Mouse (Mus musculus) limb, embryonic 12.5 days (tissue): ENCODE data around the gene Sestd1. TPM values are rescaled to one million over a fixed set of nuclear protein-coding genes. Genes with fewer than 3 reads are reported as not detected.

Source experiments
- ATAC-seq: fragments of 200-750 bp; cut with Nextera tagmentation; 2 replicates; pipeline ENCODE4 v1.8.0; 2017; ENCODE audit warnings: low read depth, moderate TSS enrichment; ENCODE audit not compliant: insufficient number of reproducible peaks, insufficient read depth, low FRiP score, low TSS enrichment
- H3K27ac ChIP-seq: fragments of 300-500 bp; sonication (generic); 2 replicates; pipeline ENCODE4 v1.5.1; 2016; ENCODE audit warnings: mild to moderate bottlenecking, moderate library complexity
- H3K27me3 ChIP-seq: fragments of 300-500 bp; sonication (generic); 2 replicates; pipeline ENCODE4 v1.6.1; 2016; ENCODE audit warnings: mild to moderate bottlenecking, moderate library complexity
- H3K36me3 ChIP-seq: fragments of 300-500 bp; sonication (generic); 2 replicates; pipeline ENCODE4 v1.6.1; 2016; ENCODE audit warnings: mild to moderate bottlenecking, moderate library complexity
- H3K4me1 ChIP-seq: fragments of 300-500 bp; sonication (generic); replicated peaks from 2 replicates; pipeline ENCODE4 v1.6.1; 2016
- H3K4me2 ChIP-seq: fragments of 300-500 bp; sonication (generic); 2 replicates; pipeline ENCODE4 v1.6.1; 2016; ENCODE audit warnings: mild to moderate bottlenecking, moderate library complexity
- H3K4me3 ChIP-seq: fragments of 300-500 bp; sonication (generic); replicated peaks from 2 replicates; pipeline ENCODE4 v1.5.1; 2016; ENCODE audit warnings: mild to moderate bottlenecking
- H3K9ac ChIP-seq: fragments of 300-500 bp; sonication (generic); replicated peaks from 2 replicates; pipeline ENCODE4 v1.6.1; 2016; ENCODE audit warnings: mild to moderate bottlenecking, moderate library complexity
- H3K9me3 ChIP-seq: fragments of 300-500 bp; sonication (generic); 2 replicates; pipeline ENCODE4 v1.6.1; 2016; ENCODE audit warnings: mild to moderate bottlenecking, moderate library complexity
- WGBS: fragments of 180-500 bp; shearing (Covaris S2); methylation state at CpG from one replicate; pipeline ENCODE4 v1.1.7; 2016; 5-methylcytosine and 5-hydroxymethylcytosine counted together
- polyA plus RNA-seq: library from polyadenylated mRNA; unstranded; fragments of >200 nt; fragmentation: Nextera tagmentation; extraction: Ambion mirVana; gene quantifications from 2 replicates; pipeline ENCODE4 v1.2.1, GENCODE M21; 2016

Gene Sestd1
- polyA plus RNA-seq, 1 experiment from 2014 or later: 25.1 TPM

- no peaks in the 10 kb centered on the region for H3K36me3 ChIP-seq
- 73% methylated on average over 6 of the region's 6 CpGs for WGBS
- no peak overlapping the region for H3K4me2 ChIP-seq
- peaks cover 7% of the 10 kb centered on the region; the same call in 1 of the 2 replicates for H3K4me1 ChIP-seq
- H3K27me3 ChIP-seq: no peaks in the 10 kb centered on the region
- ATAC-seq: no peak
- no peak overlapping the region for H3K9ac ChIP-seq
- no peak overlapping the region for H3K27ac ChIP-seq
- H3K9me3 ChIP-seq: no peaks in the 10 kb centered on the region
- H3K4me3 ChIP-seq: no peak overlapping the region
These were observed 22.4 kb upstream of the Sestd1 start for GRCm38 (mm10) chr2:77302655-77303348.

- 73% methylated on average over 9 of the region's 9 CpGs for WGBS
- Histone ChIP-seq H3K4me3 (no peak overlapping the region), H3K4me2 (no peak overlapping the region), H3K4me1 (peaks cover 6% of the 10 kb centered on the region; the same call in 1 of the 2 replicates), H3K27ac (no peak overlapping the region), H3K9me3 (no peaks in the 10 kb centered on the region), H3K36me3 (no peaks in the 10 kb centered on the region), H3K27me3 (no peaks in the 10 kb centered on the region), H3K9ac (no peak overlapping the region)
- ATAC-seq: no peak
These were observed 21.4 kb upstream of the Sestd1 start for GRCm38 (mm10) chr2:77301687-77302389.

GRCm38 (mm10) chr2:77289701-77290100, 9.3 kb upstream of the Sestd1 start:
- no peaks in the 10 kb centered on the region for H3K27me3 ChIP-seq
- no peak overlapping the region for H3K4me2 ChIP-seq
- H3K27ac ChIP-seq: no peak overlapping the region
- no peak overlapping the region for H3K9ac ChIP-seq
- no peaks in the 10 kb centered on the region for H3K36me3 ChIP-seq
- H3K4me3 ChIP-seq: no peak overlapping the region
- no peak for ATAC-seq
- WGBS: 70% methylated on average over 6 of the region's 6 CpGs
- H3K9me3 ChIP-seq: no peaks in the 10 kb centered on the region
- 0 out of 2 replicates have a peak, but pooled peaks cover 7% of the 10 kb centered on the region for H3K4me1 ChIP-seq

- 24% methylated on average over 2 of the region's 2 CpGs for WGBS
- Histone ChIP-seq H3K4me3 (no peak overlapping the region), H3K9ac (no peak overlapping the region), H3K4me1 (peaks cover 17% of the 10 kb centered on the region), H3K27ac (no peak overlapping the region), H3K4me2 (no peak overlapping the region), H3K9me3 (no peaks in the 10 kb centered on the region), H3K27me3 (no peaks in the 10 kb centered on the region), H3K36me3 (no peaks in the 10 kb centered on the region)
- no peak for ATAC-seq
These were observed 6.4 kb upstream of the Sestd1 start for GRCm38 (mm10) chr2:77286755-77287154.

- no peak overlapping the region for H3K4me3 ChIP-seq
- H3K4me2 ChIP-seq: no peak overlapping the region
- H3K27ac ChIP-seq: 0 out of 2 replicates have a peak overlapping the region, but pooled peaks have one; percentile 12
- no peak overlapping the region for H3K9ac ChIP-seq
- WGBS: 84% methylated on average over 2 of the region's 2 CpGs
- no peak for ATAC-seq
- H3K9me3 ChIP-seq: no peaks in the 10 kb centered on the region
- no peaks in the 10 kb centered on the region for H3K27me3 ChIP-seq
- no peaks in the 10 kb centered on the region for H3K36me3 ChIP-seq
- peaks cover 21% of the 10 kb centered on the region for H3K4me1 ChIP-seq
These were observed 4.0 kb upstream of the Sestd1 start for GRCm38 (mm10) chr2:77284281-77284899.

GRCm38 (mm10) chr2:77279861-77280511, 406 bp downstream of the Sestd1 start:
- Histone ChIP-seq H3K9ac (peak overlapping the region; percentile 98), H3K4me3 (peak overlapping the region; percentile 95), H3K9me3 (0 out of 2 replicates have a peak, but pooled peaks cover 5% of the 10 kb centered on the region), H3K27me3 (no peaks in the 10 kb centered on the region), H3K4me1 (peaks cover 26% of the 10 kb centered on the region), H3K27ac (peak overlapping the region; percentile 82), H3K4me2 (peak overlapping the region; percentile 77), H3K36me3 (no peaks in the 10 kb centered on the region)
- ATAC-seq: peak; percentile 48
- under 1% methylated on average over 36 of the region's 57 CpGs for WGBS

- no peak for ATAC-seq
- Histone ChIP-seq H3K9me3 (0 out of 2 replicates have a peak, but pooled peaks cover 5% of the 10 kb centered on the region), H3K36me3 (no peaks in the 10 kb centered on the region), H3K27ac (no peak overlapping the region), H3K4me3 (no peak overlapping the region), H3K27me3 (no peaks in the 10 kb centered on the region), H3K4me1 (peaks cover 16% of the 10 kb centered on the region), H3K4me2 (no peak overlapping the region), H3K9ac (no peak overlapping the region)
- 72% methylated on average over 4 of the region's 4 CpGs for WGBS
These were observed 3.1 kb downstream of the Sestd1 start for GRCm38 (mm10) chr2:77277272-77277671.

GRCm38 (mm10) chr2:77275851-77276250, 4.5 kb downstream of the Sestd1 start:
- H3K36me3 ChIP-seq: no peaks in the 10 kb centered on the region
- H3K4me3 ChIP-seq: no peak overlapping the region
- no peak overlapping the region for H3K27ac ChIP-seq
- H3K9ac ChIP-seq: no peak overlapping the region
- H3K4me2 ChIP-seq: no peak overlapping the region
- H3K9me3 ChIP-seq: 0 out of 2 replicates have a peak, but pooled peaks cover 5% of the 10 kb centered on the region
- no peak for ATAC-seq
- H3K27me3 ChIP-seq: no peaks in the 10 kb centered on the region
- 87% methylated on average over 5 of the region's 5 CpGs for WGBS
- peaks cover 16% of the 10 kb centered on the region for H3K4me1 ChIP-seq

GRCm38 (mm10) chr2:77274976-77275641, 5.3 kb downstream of the Sestd1 start:
- Histone ChIP-seq H3K4me1 (peaks cover 16% of the 10 kb centered on the region), H3K27me3 (no peaks in the 10 kb centered on the region), H3K4me3 (no peak overlapping the region), H3K36me3 (no peaks in the 10 kb centered on the region), H3K27ac (no peak overlapping the region), H3K4me2 (no peak overlapping the region), H3K9me3 (0 out of 2 replicates have a peak, but pooled peaks cover 5% of the 10 kb centered on the region), H3K9ac (no peak overlapping the region)
- 89% methylated on average over 9 of the region's 9 CpGs for WGBS
- ATAC-seq: no peak

- Histone ChIP-seq H3K4me2 (no peak overlapping the region), H3K36me3 (no peaks in the 10 kb centered on the region), H3K27ac (no peak overlapping the region), H3K4me3 (no peak overlapping the region), H3K4me1 (peaks cover 16% of the 10 kb centered on the region), H3K9me3 (no peaks in the 10 kb centered on the region), H3K9ac (no peak overlapping the region), H3K27me3 (no peaks in the 10 kb centered on the region)
- WGBS: 90% methylated on average over 2 of the region's 2 CpGs
- no peak for ATAC-seq
These were observed 7.4 kb downstream of the Sestd1 start for GRCm38 (mm10) chr2:77272953-77273352.
